Mouse (Mus musculus): ENCODE results near the gene Kalrn. TPM values are rescaled to one million over a fixed set of nuclear protein-coding genes. Genes with fewer than 3 reads are reported as not detected.

The Kalrn gene
- total RNA-seq, 1 experiment from 2014 or later, result 6.8 TPM

- no peak for ATAC-seq (replicated peaks in 1 of 2; ENCODE audit: insufficient read depth in 1 of 2, low FRiP score in 2 of 2, low TSS enrichment in 1 of 2, low read depth in 1 of 2, poor library complexity in 2 of 2, severe bottlenecking in 2 of 2)
Measured at GRCm38 (mm10) chr16:34351575-34352150, 221.7 kb downstream of the Kalrn start.

- ATAC-seq (replicated peaks in 1 of 2; ENCODE audit: insufficient read depth in 1 of 2, low FRiP score in 2 of 2, low TSS enrichment in 1 of 2, low read depth in 1 of 2, poor library complexity in 2 of 2, severe bottlenecking in 2 of 2), result no peak
Measured at GRCm38 (mm10) chr16:34347574-34347973, 225.8 kb downstream of the Kalrn start.

- no peak for ATAC-seq (replicated peaks in 1 of 2; ENCODE audit: insufficient read depth in 1 of 2, low FRiP score in 2 of 2, low TSS enrichment in 1 of 2, low read depth in 1 of 2, poor library complexity in 2 of 2, severe bottlenecking in 2 of 2)
Measured at GRCm38 (mm10) chr16:34344895-34345876, 228.1 kb downstream of the Kalrn start.

GRCm38 (mm10) chr16:34343968-34344367, 229.4 kb downstream of the Kalrn start:
- no peak for ATAC-seq (replicated peaks in 1 of 2; ENCODE audit: insufficient read depth in 1 of 2, low FRiP score in 2 of 2, low TSS enrichment in 1 of 2, low read depth in 1 of 2, poor library complexity in 2 of 2, severe bottlenecking in 2 of 2)

GRCm38 (mm10) chr16:34343161-34343560, 230.2 kb downstream of the Kalrn start:
- no peak for ATAC-seq (replicated peaks in 1 of 2; ENCODE audit: insufficient read depth in 1 of 2, low FRiP score in 2 of 2, low TSS enrichment in 1 of 2, low read depth in 1 of 2, poor library complexity in 2 of 2, severe bottlenecking in 2 of 2)

GRCm38 (mm10) chr16:34342369-34343160, 230.8 kb downstream of the Kalrn start:
- ATAC-seq (replicated peaks in 1 of 2; ENCODE audit: insufficient read depth in 1 of 2, low FRiP score in 2 of 2, low TSS enrichment in 1 of 2, low read depth in 1 of 2, poor library complexity in 2 of 2, severe bottlenecking in 2 of 2), result peak; percentile 66 to 83

- ATAC-seq (replicated peaks in 1 of 2; ENCODE audit: insufficient read depth in 1 of 2, low FRiP score in 2 of 2, low TSS enrichment in 1 of 2, low read depth in 1 of 2, poor library complexity in 2 of 2, severe bottlenecking in 2 of 2), result no peak
Measured at GRCm38 (mm10) chr16:34334919-34335318, 238.4 kb downstream of the Kalrn start.

GRCm38 (mm10) chr16:34331630-34332029, 241.7 kb downstream of the Kalrn start:
- ATAC-seq (replicated peaks in 1 of 2; ENCODE audit: insufficient read depth in 1 of 2, low FRiP score in 2 of 2, low TSS enrichment in 1 of 2, low read depth in 1 of 2, poor library complexity in 2 of 2, severe bottlenecking in 2 of 2), result no peak

GRCm38 (mm10) chr16:34329876-34330275, 243.5 kb downstream of the Kalrn start:
- no peak for ATAC-seq (replicated peaks in 1 of 2; ENCODE audit: insufficient read depth in 1 of 2, low FRiP score in 2 of 2, low TSS enrichment in 1 of 2, low read depth in 1 of 2, poor library complexity in 2 of 2, severe bottlenecking in 2 of 2)

GRCm38 (mm10) chr16:34329431-34329873, 243.9 kb downstream of the Kalrn start:
- ATAC-seq (replicated peaks in 1 of 2; ENCODE audit: insufficient read depth in 1 of 2, low FRiP score in 2 of 2, low TSS enrichment in 1 of 2, low read depth in 1 of 2, poor library complexity in 2 of 2, severe bottlenecking in 2 of 2), result no peak

GRCm38 (mm10) chr16:34327890-34328289, 245.4 kb downstream of the Kalrn start:
- ATAC-seq (replicated peaks in 1 of 2; ENCODE audit: insufficient read depth in 1 of 2, low FRiP score in 2 of 2, low TSS enrichment in 1 of 2, low read depth in 1 of 2, poor library complexity in 2 of 2, severe bottlenecking in 2 of 2), result no peak

- ATAC-seq (replicated peaks in 1 of 2; ENCODE audit: insufficient read depth in 1 of 2, low FRiP score in 2 of 2, low TSS enrichment in 1 of 2, low read depth in 1 of 2, poor library complexity in 2 of 2, severe bottlenecking in 2 of 2), result peak; percentile 23 to 75; a peak in 3 of 4 replicates
Measured at GRCm38 (mm10) chr16:34325869-34326268, 247.5 kb downstream of the Kalrn start.

GRCm38 (mm10) chr16:34325161-34325560, 248.2 kb downstream of the Kalrn start:
- ATAC-seq (replicated peaks in 1 of 2; ENCODE audit: insufficient read depth in 1 of 2, low FRiP score in 2 of 2, low TSS enrichment in 1 of 2, low read depth in 1 of 2, poor library complexity in 2 of 2, severe bottlenecking in 2 of 2), result no peak

- ATAC-seq (replicated peaks in 1 of 2; ENCODE audit: insufficient read depth in 1 of 2, low FRiP score in 2 of 2, low TSS enrichment in 1 of 2, low read depth in 1 of 2, poor library complexity in 2 of 2, severe bottlenecking in 2 of 2), result no peak
Measured at GRCm38 (mm10) chr16:34324735-34325134, 248.6 kb downstream of the Kalrn start.

- ATAC-seq (replicated peaks in 1 of 2; ENCODE audit: insufficient read depth in 1 of 2, low FRiP score in 2 of 2, low TSS enrichment in 1 of 2, low read depth in 1 of 2, poor library complexity in 2 of 2, severe bottlenecking in 2 of 2), result no peak
Measured at GRCm38 (mm10) chr16:34323496-34323895, 249.8 kb downstream of the Kalrn start.

- peak; percentile 83 to 84 for ATAC-seq (replicated peaks in 1 of 2; ENCODE audit: insufficient read depth in 1 of 2, low FRiP score in 2 of 2, low TSS enrichment in 1 of 2, low read depth in 1 of 2, poor library complexity in 2 of 2, severe bottlenecking in 2 of 2)
Measured at GRCm38 (mm10) chr16:34322546-34322945, 250.8 kb downstream of the Kalrn start.

- no peak for ATAC-seq (replicated peaks in 1 of 2; ENCODE audit: insufficient read depth in 1 of 2, low FRiP score in 2 of 2, low TSS enrichment in 1 of 2, low read depth in 1 of 2, poor library complexity in 2 of 2, severe bottlenecking in 2 of 2)
Measured at GRCm38 (mm10) chr16:34321066-34321790, 252.1 kb downstream of the Kalrn start.

Measured in hematopoietic stem cell, adult 5-6 weeks (primary cell).